Mouse (Mus musculus) regulatory T cell (primary cell): Measurements from ENCODE around the gene Aldoart2.
"Not testable (repeated sequence)": the region's sequence is repeated elsewhere in the genome, so short reads cannot be mapped to it uniquely, and the experiment has no call there.

ENCODE experiments used
- in situ Hi-C: fragments of 300-600 bp; cut with MboI, MseI; formaldehyde crosslinking; loops from one replicate; pipeline ENCODE4 v1.15.1; 2025; ENCODE audit warnings: high pct_unique_total_duplicates

Gene Aldoart2

GRCm38 (mm10) chr12:55573089-55573488 is 8.1 kb downstream of the Aldoart2 start:
- in situ Hi-C loops: no loop called here

GRCm38 (mm10) chr12:55573794-55574193 is 8.8 kb downstream of the Aldoart2 start:
- in situ Hi-C loops: no loop called here

GRCm38 (mm10) chr12:55586936-55587335 is 21.9 kb downstream of the Aldoart2 start:
- in situ Hi-C loops: not testable (repeated sequence)

GRCm38 (mm10) chr12:55598537-55598886 is 33.5 kb downstream of the Aldoart2 start:
- in situ Hi-C loops: no loop called here

- in situ Hi-C loops: no loop called here
Observed at GRCm38 (mm10) chr12:55598887-55599561, 34.0 kb downstream of the Aldoart2 start, which contains the start of gene Insm2. Insm2 (plus strand) TSS chr12:55599427.

- in situ Hi-C loops: no loop called here
Observed at GRCm38 (mm10) chr12:55599639-55600502, 34.8 kb downstream of the Aldoart2 start.

GRCm38 (mm10) chr12:55600503-55600994 is 35.5 kb downstream of the Aldoart2 start:
- in situ Hi-C loops: no loop called here

- in situ Hi-C loops: no loop called here
Observed at GRCm38 (mm10) chr12:55604411-55604810, 39.4 kb downstream of the Aldoart2 start.

GRCm38 (mm10) chr12:55607902-55608301 is 42.9 kb downstream of the Aldoart2 start:
- in situ Hi-C loops: no loop called here

- in situ Hi-C loops: no loop called here
Observed at GRCm38 (mm10) chr12:55610812-55611211, 45.8 kb downstream of the Aldoart2 start.
